Mouse (Mus musculus): ENCODE measurements around the gene Adcyap1. TPM values are rescaled to one million over a fixed set of nuclear protein-coding genes. Genes with fewer than 3 reads are reported as not detected.

Adcyap1 gene
- not detected for polyA plus RNA-seq (2021)

GRCm38 (mm10) chr17:93198717-93199116 is at the start of gene Adcyap1:
Adcyap1 (plus strand) TSS chr17:93199017.
- no peak for TF ChIP-seq CTCF (IDR thresholded peaks at IDR 0.05)
- POLR2A ChIA-PET = no interaction called here
- in situ Hi-C loops (cut with MboI; ENCODE audit: low pct_unique_long_range_greater_than_20kb) = no loop called here
- DNase-seq (ENCODE audit: low read depth, low spot score) = no peak
- CTCF ChIA-PET = no interaction called here
- no peak for ATAC-seq
- H3K27me3 ChIP-seq = peaks cover 45% of the 10 kb centered on the region

GRCm38 (mm10) chr17:93158280-93158851 is 40.5 kb upstream of the Adcyap1 start:
- peaks cover 3% of the 10 kb centered on the region for H3K27me3 ChIP-seq
- in situ Hi-C loops (cut with MboI; ENCODE audit: low pct_unique_long_range_greater_than_20kb) = loop anchor here (5.0 to 10.0 kb wide), 2 partner anchors 376 to 1569 kb away; no protein-coding TSS in a partner anchor
- DNase-seq (ENCODE audit: low read depth, low spot score) = no peak
- ATAC-seq = peak; percentile 80
- CTCF ChIA-PET = interaction anchor here (0.9 kb wide), 1 partner anchor 10 kb away, joined by 4 read pairs; no protein-coding TSS in a partner anchor
- POLR2A ChIA-PET = no interaction called here
- TF ChIP-seq CTCF (IDR thresholded peaks at IDR 0.05) = peak; percentile 85

- in situ Hi-C loops (cut with MboI; ENCODE audit: low pct_unique_long_range_greater_than_20kb) = no loop called here
- CTCF ChIA-PET = no interaction called here
- ATAC-seq = no peak
- no peak for DNase-seq (ENCODE audit: low read depth, low spot score)
- POLR2A ChIA-PET = no interaction called here
- H3K27me3 ChIP-seq = no peaks in the 10 kb centered on the region
- TF ChIP-seq CTCF (IDR thresholded peaks at IDR 0.05) = no peak
Measured at GRCm38 (mm10) chr17:93169572-93169971, 29.2 kb upstream of the Adcyap1 start.

- TF ChIP-seq CTCF (IDR thresholded peaks at IDR 0.05) = no peak
- ChIA-PET CTCF (no interaction called here), POLR2A (no interaction called here)
- H3K27me3 ChIP-seq = peaks cover 26% of the 10 kb centered on the region
- DNase-seq (ENCODE audit: low read depth, low spot score) = no peak
- ATAC-seq = no peak
- in situ Hi-C loops (cut with MboI; ENCODE audit: low pct_unique_long_range_greater_than_20kb) = no loop called here
Measured at GRCm38 (mm10) chr17:93196846-93197245, 2.0 kb upstream of the Adcyap1 start.

- DNase-seq (ENCODE audit: low read depth, low spot score) (no peak), ATAC-seq (no peak)
- TF ChIP-seq CTCF (IDR thresholded peaks at IDR 0.05) = no peak
- ChIA-PET POLR2A (no interaction called here), CTCF (no interaction called here)
- in situ Hi-C loops (cut with MboI; ENCODE audit: low pct_unique_long_range_greater_than_20kb) = no loop called here
- H3K27me3 ChIP-seq = peaks cover 40% of the 10 kb centered on the region
Measured at GRCm38 (mm10) chr17:93198213-93198612, 604 bp upstream of the Adcyap1 start.

GRCm38 (mm10) chr17:93199218-93199617 is 401 bp downstream of the Adcyap1 start:
- peaks cover 50% of the 10 kb centered on the region for H3K27me3 ChIP-seq
- CTCF ChIA-PET = no interaction called here
- no peak for TF ChIP-seq CTCF (IDR thresholded peaks at IDR 0.05)
- POLR2A ChIA-PET = no interaction called here
- no peak for DNase-seq (ENCODE audit: low read depth, low spot score)
- in situ Hi-C loops (cut with MboI; ENCODE audit: low pct_unique_long_range_greater_than_20kb) = no loop called here
- ATAC-seq = no peak

GRCm38 (mm10) chr17:93199747-93200146 is 930 bp downstream of the Adcyap1 start:
- no peak for DNase-seq (ENCODE audit: low read depth, low spot score)
- peaks cover 55% of the 10 kb centered on the region for H3K27me3 ChIP-seq
- in situ Hi-C loops (cut with MboI; ENCODE audit: low pct_unique_long_range_greater_than_20kb) = no loop called here
- ChIA-PET POLR2A (no interaction called here), CTCF (no interaction called here)
- TF ChIP-seq CTCF (IDR thresholded peaks at IDR 0.05) = no peak
- ATAC-seq = no peak

GRCm38 (mm10) chr17:93200386-93201264 is 1.8 kb downstream of the Adcyap1 start:
- in situ Hi-C loops (cut with MboI; ENCODE audit: low pct_unique_long_range_greater_than_20kb) = no loop called here
- DNase-seq (ENCODE audit: low read depth, low spot score) (no peak), ATAC-seq (no peak)
- POLR2A ChIA-PET = no interaction called here
- peaks cover 64% of the 10 kb centered on the region for H3K27me3 ChIP-seq
- CTCF ChIA-PET = no interaction called here
- no peak for TF ChIP-seq CTCF (IDR thresholded peaks at IDR 0.05)

GRCm38 (mm10) chr17:93201265-93201925 is 2.6 kb downstream of the Adcyap1 start:
- ChIA-PET POLR2A (no interaction called here), CTCF (no interaction called here)
- DNase-seq (ENCODE audit: low read depth, low spot score) (no peak), ATAC-seq (no peak)
- TF ChIP-seq CTCF (IDR thresholded peaks at IDR 0.05) = no peak
- H3K27me3 ChIP-seq = peaks cover 71% of the 10 kb centered on the region
- in situ Hi-C loops (cut with MboI; ENCODE audit: low pct_unique_long_range_greater_than_20kb) = no loop called here

- in situ Hi-C loops (cut with MboI; ENCODE audit: low pct_unique_long_range_greater_than_20kb) = no loop called here
- ChIA-PET POLR2A (no interaction called here), CTCF (no interaction called here)
- ATAC-seq (no peak), DNase-seq (ENCODE audit: low read depth, low spot score) (no peak)
- peaks cover 74% of the 10 kb centered on the region for H3K27me3 ChIP-seq
- no peak for TF ChIP-seq CTCF (IDR thresholded peaks at IDR 0.05)
Measured at GRCm38 (mm10) chr17:93202165-93203075, 3.6 kb downstream of the Adcyap1 start.

All from Patski (cell line).